Mouse (Mus musculus) small intestine, adult 2 months (tissue): Measurements from ENCODE around the gene C8g.

Source experiments
- CTCF ChIP-seq: fragments of 200-500 bp; IDR thresholded peaks from 2 replicates; pipeline ENCODE4 v1.5.1; 2012; ENCODE audit warnings: low read depth, mild to moderate bottlenecking, control low read depth, inconsistent platforms, low read length, moderate library complexity, mixed read lengths; ENCODE audit not compliant: insufficient replicate concordance, insufficient read length; ENCODE audit errors: extremely low read depth
- POLR2A ChIP-seq: fragments of 200-500 bp; IDR thresholded peaks from 2 replicates; pipeline ENCODE4 v1.6.1; 2012; ENCODE audit warnings: low read depth, mild to moderate bottlenecking, control low read depth, inconsistent platforms, low read length, moderate library complexity

- TF ChIP-seq CTCF (peak; percentile 18; the same call in 1 of the 2 replicates), POLR2A (no peak)
Observed at GRCm38 (mm10) chr2:25506964-25507363, 5.4 kb upstream of the C8g start.
